Mouse (Mus musculus): ENCODE measurements around the gene Ccl6. TPM values are rescaled to one million over a fixed set of nuclear protein-coding genes. Genes with fewer than 3 reads are reported as not detected.

Ccl6 gene
- total RNA-seq, 2 experiments from 2014 or later = 25.2 to 74.2 TPM

DNA sequence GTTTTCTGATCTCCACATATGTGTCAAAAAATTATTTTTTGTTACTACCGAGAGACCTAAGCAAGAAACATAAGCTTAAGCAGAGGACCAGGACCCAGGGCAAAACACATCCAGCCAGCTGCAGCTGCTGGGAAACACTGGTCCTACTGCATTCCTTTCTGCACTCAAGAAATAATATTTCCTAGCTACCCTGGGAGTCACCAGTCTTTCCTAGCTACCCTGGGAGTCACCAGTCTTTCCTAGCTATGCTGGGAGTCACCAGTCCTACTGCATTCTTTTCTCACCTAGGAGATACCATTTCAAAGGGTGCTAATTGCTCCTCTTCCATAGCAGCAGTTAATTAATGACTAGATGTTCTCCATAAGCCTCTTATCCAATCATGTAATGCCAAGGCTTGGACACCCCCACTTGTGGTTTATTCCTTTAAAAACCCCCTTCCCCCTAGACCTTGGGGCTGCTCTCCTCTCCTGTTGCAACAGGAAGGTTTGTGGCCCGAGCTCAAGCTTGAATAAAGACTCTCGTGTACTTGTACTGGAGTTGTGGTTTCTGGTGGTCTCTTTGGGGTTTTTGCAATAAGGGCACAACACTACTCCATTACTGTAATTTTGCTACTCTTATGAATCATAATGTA, 5.4 kb upstream of the Ccl6 start:
- no peak for ATAC-seq (replicated peaks; ENCODE audit: low FRiP score, poor library complexity, severe bottlenecking)

DNA sequence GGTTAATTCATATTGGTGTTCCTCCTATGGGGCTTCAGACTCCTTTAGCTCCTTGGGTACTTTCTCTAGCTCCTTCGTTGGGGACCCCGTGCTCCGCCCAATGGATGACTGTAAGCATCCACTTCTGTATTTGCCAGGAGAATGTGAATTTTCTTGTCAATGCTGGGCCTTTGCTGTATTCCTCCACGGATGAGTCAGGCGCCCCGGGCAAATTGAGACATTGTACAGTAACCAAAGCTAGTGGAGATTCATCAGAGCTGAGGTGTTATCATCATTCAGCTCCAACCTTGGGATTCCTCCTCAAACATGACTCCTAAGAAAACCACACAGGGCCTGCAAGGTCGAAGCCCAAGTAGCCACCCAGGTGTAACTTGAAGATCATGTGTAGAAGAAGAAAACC, 4.9 kb upstream of the Ccl6 start:
- ATAC-seq (replicated peaks; ENCODE audit: low FRiP score, poor library complexity, severe bottlenecking) = no peak

DNA sequence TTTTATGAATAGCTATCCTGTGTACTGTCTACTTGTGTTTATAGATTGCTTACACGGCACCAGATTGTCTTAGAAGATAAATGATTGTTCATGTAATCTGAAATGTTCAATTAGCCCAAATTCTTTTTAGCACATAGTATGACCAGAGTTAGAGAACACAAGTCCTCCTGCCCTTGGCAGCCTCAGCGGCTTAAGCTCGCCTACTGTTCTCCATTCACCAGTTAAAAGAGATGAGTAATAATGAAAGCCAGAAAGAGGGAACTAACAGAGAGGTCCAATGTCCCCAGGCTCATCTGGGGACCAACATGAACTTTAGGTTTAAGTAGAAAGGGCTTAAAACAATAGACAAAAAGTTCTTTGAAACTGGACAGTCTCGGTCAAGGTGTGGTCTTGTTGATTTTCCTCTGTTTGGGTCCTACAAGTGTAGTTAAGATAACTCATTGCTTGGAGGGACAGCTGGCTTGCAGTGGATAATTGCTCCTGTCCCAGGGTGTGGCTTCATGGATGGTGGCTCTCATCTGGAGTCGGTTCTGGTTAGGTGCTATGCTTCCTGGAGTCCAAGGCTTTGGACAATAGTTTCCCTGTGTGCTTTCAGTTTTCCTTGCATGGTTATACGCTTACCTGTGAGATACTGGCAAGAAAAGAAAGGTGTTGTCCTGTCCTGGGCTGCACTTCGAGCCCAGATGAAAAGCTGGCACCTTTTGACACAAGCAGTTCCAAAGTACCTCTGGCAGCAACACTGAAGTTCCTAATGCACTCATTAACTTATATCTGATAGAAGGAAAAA, 3.0 kb upstream of the Ccl6 start:
- ATAC-seq (replicated peaks; ENCODE audit: low FRiP score, poor library complexity, severe bottlenecking) = no peak

DNA sequence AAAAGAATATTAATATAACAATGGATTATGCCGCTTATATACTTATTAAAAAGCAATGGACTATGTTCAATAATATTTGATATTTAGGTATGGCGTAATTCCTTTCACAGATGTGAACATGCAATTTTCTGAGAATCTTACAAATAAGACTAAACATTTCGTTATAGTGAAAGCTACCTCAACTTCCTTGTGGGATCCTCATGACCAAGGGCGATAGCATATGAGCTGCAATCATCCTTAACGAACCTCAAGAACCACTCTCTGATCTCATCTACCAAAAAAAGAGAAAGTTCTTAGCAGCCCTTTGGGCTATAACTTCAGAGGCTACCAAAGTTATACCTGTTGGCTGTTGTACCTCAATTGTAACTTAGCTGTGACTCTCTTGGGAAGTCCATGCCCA, 566 bp upstream of the Ccl6 start:
- no peak for ATAC-seq (replicated peaks; ENCODE audit: low FRiP score, poor library complexity, severe bottlenecking)

DNA sequence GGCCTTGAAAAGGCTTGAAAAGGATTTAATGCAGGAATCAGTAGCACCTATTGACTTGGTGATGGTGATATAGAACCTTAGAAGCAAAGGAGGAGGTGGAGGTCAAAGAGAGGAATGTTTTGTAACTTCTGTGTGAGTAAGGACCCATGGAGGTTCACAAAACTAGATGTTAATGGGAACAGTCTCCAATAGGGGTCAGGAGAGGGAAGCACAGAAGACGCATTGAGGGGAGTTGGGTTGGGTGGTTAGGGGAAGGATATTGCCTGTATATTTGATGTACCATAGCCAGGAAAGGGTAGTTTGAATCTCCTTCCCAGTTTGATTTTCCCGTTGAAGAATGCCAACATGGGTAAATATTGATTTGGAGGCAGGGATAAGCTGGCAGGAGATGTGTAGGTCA, 8.7 kb downstream of the Ccl6 start:
- ATAC-seq (replicated peaks; ENCODE audit: low FRiP score, poor library complexity, severe bottlenecking) = no peak

DNA sequence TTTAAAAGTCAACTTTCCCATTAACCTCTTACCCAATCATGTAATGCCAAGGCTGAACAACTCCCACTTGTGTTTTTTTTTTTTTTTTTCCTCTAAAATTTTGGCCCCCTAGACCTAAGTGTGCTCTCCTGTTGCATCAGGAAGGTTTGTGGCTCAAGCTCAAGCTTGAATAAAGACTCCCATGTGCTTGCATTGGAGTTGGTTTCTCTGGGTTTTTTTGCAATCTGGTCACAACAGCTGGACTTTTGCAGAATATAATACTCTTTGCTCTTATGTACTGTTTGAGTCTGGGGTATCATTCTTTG, 9.5 kb downstream of the Ccl6 start:
- ATAC-seq (replicated peaks; ENCODE audit: low FRiP score, poor library complexity, severe bottlenecking) = no peak

DNA sequence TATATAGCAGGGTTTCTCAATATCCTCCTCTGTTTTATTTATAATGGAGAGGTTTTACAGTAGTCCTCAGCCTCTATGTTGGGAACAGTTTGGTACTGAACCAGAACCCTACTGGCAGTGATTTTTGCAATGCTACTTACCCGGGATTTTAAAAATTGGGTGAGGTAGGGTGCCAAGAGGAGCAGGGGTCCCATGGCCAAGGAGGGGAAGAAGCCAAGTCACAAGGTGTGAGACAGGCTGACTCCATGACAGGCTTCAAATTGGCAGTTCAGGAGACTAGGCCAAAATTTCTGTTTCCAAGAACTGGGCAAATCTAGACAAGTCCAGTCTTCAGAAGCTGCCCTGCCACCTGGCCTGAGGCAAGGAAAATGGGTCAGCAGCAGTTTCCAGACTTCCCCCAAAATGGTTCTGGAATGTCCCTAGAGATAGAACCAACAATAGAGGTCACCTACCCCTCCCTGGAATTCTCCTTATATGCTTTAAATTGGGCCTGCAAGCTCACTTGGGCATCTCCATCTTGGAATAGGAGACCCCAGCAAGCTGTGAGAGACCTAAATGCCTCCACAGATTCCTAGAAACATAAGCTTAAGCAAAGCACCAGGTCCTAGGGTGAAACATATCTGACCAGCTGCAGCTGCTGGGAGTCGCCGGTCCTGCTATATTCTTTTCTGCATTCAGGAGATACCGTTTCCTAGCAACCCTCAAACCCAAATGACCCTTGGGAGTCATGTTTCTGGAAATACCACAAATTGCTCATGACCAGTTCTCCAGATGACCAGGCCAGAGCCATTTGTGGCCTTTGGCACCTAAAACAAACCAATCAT, 10.0 kb downstream of the Ccl6 start:
- no peak for ATAC-seq (replicated peaks; ENCODE audit: low FRiP score, poor library complexity, severe bottlenecking)

DNA sequence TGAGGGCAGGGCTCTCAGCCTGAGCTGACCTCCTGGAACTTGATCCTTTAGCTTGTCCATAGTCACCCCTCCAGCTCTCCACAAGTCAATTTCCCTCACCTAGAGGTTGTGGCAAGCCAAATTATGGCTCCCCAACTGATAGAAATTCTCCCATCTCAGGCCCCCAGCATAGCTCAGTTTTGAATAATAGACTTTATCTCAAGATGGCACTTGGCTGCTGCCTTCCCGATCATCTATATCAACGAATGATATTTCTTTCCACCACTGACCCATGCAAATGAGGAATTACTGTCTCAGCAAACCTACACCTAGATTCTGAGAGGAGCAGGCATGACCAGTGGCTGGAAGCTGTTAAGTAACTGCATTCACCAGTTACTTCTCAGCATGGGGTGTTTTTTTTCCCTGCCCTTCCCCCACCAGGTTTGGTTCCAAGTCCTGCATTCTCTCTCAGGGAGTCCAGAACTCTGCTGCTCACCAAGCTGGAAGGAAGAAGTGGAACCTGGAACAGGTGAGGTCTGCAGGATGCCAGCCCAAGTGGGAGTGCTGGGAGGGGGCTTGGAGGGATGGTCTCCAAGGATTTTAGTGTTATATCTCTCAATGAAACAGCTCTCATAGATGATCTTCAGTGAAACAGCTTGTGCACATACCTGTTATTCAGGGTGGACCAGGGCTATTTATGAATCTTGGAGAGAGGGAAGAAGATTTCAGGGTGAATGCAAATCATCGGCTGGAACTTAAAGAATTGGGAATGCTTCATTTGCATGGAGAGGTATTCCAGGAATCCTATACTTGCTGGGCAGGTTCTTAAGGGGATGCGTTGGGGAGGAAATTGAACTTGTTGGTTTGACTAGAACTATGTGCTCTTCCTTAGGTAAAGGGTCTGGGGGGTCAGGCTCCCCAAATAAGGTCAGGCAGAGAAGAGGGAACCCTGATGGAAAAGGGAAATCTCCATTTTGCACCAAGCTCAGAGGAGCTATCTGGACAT, 11.0 kb downstream of the Ccl6 start:
- no peak for ATAC-seq (replicated peaks; ENCODE audit: low FRiP score, poor library complexity, severe bottlenecking)

DNA sequence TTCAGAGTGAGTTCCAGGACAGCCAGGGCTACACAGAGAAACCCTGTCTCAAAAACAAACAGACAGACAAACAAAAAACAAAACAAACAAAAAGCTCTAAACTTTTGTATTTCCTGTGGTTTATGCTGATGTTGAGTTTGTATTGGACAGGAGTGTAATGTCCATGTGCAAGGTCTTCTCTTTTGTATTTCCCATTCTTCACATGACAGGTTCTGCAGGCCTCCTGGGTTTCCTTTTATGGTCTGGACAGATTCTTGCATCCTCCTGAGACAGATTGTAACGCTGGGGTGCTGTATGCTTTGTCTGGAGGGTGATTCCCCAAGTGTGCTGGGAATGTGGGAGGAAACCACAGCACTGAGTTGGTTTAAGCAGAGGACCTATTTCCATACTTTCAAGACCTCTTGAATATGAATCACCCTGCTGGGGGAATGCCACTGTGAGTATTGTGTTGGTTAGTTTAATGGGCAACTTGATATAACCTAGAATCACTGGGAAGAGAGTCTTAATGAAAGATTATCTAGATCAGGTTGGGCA, 12.1 kb downstream of the Ccl6 start:
- ATAC-seq (replicated peaks; ENCODE audit: low FRiP score, poor library complexity, severe bottlenecking) = no peak

DNA sequence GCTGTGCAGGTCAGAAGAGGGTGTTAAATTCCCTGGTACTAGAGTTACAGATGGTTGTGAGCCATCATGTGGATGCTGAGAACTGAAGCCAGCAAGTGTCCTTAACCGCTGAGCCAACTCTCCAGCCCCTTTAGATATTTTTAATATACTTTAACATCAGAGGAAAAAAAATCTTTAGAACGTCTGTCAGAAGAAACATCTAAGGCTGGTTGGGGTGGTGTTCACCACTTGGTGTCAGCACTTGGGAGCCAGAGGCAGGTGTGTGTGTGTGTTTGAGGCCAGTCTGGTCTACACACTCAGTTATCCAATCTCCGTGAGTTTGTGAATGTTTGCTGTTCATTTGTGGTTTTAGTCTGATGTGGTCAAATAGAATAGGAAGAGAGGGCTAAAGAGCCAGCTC, 13.9 kb downstream of the Ccl6 start:
- no peak for ATAC-seq (replicated peaks; ENCODE audit: low FRiP score, poor library complexity, severe bottlenecking)

DNA sequence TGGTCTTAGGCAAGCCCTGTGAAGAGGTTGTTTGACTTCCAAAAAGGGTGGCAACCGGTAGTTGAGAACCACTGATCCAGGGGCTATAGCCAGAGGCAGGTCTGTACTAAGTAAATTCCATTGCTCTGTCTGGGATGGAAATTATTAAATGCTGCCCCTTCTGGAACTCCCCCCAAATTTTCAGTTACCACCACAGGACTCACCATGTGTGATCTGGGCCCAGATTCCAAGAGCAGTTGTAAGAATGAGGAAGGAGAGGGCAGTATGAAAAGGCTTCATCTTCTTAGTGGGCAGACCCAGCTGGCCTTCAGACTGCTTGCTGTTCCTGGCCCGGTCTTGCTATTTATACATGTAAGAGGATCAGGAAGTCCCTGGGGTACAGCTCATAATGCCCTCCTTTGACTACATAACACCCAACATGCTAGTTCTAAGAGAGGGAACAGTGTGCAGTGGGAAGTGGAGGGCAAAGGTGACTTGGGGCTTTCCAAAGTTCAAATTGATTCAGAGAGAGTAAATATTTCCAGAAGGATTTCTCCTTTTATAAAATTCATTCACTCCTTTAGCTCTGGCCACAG, 14.6 kb downstream of the Ccl6 start, which contains the start of gene Ccl9:
Gene Ccl9, minus strand, starts transcription at position 451 of the 575 bp plus-strand sequence.
- no peak for ATAC-seq (replicated peaks; ENCODE audit: low FRiP score, poor library complexity, severe bottlenecking)

DNA sequence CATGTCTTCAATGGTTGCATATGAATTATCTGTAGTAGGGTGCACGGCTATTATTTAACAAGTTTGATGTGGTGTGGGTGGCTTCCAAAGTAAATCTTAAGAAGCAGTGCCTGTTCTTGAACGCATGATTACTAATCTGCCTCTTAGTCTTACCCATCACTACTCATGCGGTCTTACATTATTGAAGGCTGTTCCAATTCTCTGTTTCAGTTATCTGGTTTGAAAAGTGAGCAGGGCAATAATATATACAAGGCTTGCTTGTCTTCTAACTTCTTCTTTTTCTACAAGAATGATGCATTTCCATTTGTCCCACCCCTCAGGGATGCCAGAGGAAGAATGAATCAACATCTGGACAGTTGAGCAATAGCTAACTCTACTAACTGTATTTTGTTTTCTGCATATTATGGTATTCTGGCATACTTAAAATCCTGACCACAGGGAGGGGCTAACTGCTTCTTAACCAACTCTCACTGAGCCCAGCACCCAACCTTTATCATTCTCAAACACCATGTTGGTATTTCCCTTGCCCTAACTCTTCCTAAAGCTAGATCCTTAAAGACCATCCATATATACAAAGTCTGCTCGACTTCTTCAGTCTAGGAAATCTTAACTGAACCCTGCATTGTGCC, 15.8 kb downstream of the Ccl6 start:
- ATAC-seq (replicated peaks; ENCODE audit: low FRiP score, poor library complexity, severe bottlenecking) = no peak

DNA sequence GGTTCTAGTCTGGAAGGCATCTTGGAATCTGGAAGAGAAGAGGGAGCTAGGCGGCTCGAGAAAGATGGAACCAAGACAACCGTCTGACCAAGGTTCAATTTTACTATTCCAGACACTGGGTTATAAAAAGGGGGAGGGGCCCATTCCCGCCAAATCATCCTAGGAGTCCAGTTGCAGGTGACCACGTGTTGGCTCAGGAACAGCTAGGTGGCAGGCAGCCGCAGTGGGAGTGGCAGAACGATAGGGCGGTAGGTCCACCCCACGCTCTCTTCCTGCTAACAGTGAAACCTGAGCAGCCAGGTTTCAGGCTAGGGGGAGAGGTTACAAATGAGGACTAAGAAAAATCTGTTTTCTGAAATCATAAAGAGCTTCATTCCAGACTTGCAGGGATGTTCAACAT, 20.1 kb downstream of the Ccl6 start:
- ATAC-seq (replicated peaks; ENCODE audit: low FRiP score, poor library complexity, severe bottlenecking) = no peak

DNA sequence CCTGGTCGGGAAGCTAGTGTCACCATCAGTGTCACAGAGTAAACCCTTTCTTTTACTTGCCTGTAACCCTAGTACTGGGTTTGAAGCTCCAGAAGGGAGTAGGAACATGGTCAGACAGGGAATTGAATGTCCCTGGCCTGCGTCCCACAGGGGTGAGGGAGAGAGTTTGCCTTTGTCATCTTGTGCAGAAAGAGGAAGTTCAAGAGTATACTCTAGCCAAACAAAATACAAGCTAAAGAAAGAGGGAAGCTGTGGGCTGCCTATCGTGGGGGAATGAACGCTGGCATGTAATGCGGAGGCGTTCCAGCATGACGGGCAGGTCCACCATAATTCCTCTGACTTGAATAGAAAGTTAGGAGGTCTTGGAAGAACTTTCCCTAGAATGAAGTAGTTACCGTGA, 20.7 kb downstream of the Ccl6 start:
- no peak for ATAC-seq (replicated peaks; ENCODE audit: low FRiP score, poor library complexity, severe bottlenecking)

DNA sequence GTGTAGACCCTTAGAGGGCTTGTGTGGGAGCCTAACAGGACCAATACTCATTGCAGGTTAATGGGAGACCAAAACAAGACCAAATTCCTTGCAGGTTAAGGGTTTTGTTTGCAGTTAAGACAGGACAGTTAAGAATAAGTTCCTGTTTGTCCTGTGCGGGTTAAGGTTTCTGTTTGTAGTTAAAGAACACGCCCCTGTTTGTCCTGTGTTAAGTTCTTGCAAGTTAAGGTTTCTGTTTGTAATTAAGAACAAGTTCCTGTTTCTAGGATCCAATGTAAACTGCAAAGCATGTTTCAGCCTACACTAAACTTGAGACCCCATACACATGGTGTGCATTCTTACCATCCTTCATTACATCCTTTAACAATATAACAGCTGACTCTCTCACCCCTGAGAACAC, 22.7 kb downstream of the Ccl6 start:
- no peak for ATAC-seq (replicated peaks; ENCODE audit: low FRiP score, poor library complexity, severe bottlenecking)

DNA sequence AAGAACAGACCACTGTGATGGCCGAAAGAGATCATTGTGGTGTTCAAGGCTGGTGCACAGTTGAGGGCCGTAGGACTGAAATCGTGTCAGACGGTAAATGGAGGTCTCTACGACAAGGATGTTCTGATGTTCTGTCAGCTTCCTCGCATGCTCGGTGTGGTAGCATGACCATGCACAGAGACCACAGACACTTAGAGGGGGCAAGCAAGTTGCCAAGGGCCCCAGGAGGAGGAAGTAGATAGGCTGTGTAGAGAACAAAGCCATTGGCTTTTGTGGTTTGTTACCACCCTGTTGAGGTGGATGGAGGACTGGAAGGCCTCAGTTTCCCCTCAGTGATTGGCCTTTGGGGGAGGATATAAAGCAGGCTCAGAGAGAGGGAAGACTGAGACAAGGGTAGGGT, 23.6 kb downstream of the Ccl6 start:
- no peak for ATAC-seq (replicated peaks; ENCODE audit: low FRiP score, poor library complexity, severe bottlenecking)

DNA sequence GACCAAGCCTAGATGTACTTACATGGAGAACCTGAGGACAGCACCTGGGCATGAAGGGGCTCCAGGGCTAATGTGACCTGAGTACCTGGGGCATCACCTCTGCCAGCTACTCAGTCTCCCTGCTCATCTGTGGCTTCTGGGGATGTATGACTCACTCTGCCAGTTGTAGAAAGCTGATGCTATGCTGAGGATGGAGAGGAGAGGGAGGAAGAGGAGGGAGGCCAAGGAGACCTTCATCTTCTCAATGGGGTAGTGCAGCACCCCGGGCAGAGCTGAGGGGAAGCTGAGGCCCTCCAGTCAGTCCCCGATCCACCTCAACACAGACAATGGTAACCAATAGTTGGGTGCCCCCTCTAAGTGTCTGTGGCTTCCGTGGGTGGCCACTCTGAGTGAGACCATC, 24.1 kb downstream of the Ccl6 start:
- ATAC-seq (replicated peaks; ENCODE audit: low FRiP score, poor library complexity, severe bottlenecking) = no peak

DNA sequence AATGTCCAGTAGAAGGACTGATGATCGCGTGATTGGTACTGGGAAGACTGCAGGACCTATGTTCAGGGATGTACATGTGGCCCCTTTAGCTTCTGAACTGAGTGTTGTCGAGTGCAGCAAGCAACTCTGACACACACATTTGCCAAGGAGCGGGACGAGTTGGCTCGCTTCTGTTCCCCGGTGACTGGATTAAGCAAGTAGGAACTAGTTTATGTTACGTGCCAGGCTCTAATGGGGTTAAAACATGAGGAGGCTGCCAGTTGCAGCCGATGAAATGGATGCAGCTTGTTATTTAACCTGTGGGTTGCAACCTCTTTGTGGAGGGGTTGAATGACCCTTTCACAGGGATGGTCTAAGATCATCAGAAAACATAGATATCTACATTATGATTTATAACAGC, 24.8 kb downstream of the Ccl6 start:
- no peak for ATAC-seq (replicated peaks; ENCODE audit: low FRiP score, poor library complexity, severe bottlenecking)

DNA sequence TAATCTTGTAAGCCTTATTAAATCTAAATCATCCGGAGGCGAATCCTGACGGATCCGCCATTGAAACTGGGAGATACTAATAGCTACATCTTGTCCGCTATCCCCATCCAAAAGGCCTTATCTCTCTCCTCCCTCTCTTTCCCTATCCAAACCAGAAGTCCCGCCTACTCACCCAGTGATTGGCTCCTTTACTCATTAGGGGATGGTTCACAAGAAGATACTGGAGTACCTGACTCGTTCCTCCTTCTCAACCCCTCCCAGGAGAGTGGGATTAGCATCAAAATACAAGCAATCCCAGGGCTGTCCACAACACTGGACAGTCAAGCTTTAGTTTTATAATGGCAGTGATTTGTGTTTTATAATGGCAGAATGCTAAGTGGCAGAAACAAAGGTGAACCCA, 25.6 kb downstream of the Ccl6 start:
- ATAC-seq (replicated peaks; ENCODE audit: low FRiP score, poor library complexity, severe bottlenecking) = no peak

Data from erythroid progenitor cell, adult 5-6 weeks (primary cell).